Mouse (Mus musculus): ENCODE data around the gene Phkg1.

Gene Phkg1

DNA sequence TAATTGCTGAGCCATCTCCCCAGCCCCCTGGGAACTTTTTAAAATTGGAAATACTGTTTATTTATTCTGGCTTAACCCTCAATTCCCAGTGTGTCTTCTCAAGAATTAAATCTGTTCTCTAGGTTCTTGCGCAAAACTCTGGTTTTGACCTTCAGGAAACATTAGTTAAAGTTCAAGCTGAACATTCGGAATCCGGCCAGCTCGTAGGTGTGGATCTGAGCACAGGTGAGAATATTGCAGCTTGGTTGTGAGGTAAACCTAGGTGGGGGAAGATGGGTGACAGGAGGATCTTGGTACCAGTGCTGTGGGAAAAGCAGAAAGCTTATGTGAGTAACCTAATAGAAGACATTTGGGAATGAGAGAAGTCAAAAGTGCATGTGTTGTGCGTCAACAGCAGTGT lies 53.5 kb downstream of the Phkg1 start:
- DNase-seq (ENCODE audit: low spot score in 2 of 2): no peak

All from cerebellum, postnatal 4 days (tissue).